Mouse (Mus musculus) liver, postnatal 0 days (tissue): ENCODE data around the gene Fgfr1op2.

ENCODE experiments used
- CTCF ChIP-seq: sonication (generic); IDR thresholded peaks from 2 replicates; pipeline ENCODE4 v1.5.1; 2016; ENCODE audit warnings: antibody characterized with exemption, low read depth
- EP300 ChIP-seq: IDR thresholded peaks from 2 replicates; pipeline ENCODE4 v1.6.1; 2016; ENCODE audit warnings: antibody characterized with exemption, low read depth, mild to moderate bottlenecking

DNA sequence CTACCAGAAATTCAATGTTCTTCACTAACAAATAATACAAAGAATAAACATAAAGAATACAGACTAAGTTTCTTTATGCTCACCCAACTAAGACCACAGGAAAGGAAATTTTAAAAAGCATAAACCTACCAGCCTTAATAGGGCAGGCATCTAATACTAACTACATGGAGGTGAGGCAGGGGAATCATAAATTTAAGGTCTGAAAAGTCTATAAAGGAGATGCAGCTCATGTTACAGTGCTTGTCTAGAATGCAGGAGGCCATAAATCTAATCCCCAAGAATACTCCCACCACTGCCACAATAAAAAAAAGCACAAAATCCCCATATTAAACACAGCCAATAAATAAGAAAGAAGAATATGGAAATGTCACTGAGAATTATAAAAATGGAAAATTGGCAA, 4.9 kb upstream of the Fgfr1op2 start:
- no peak for TF ChIP-seq CTCF
- TF ChIP-seq EP300 = no peak
